Comparison of ENCODE assay signal across 10 mouse cellular contexts in the genomic region with DNA sequence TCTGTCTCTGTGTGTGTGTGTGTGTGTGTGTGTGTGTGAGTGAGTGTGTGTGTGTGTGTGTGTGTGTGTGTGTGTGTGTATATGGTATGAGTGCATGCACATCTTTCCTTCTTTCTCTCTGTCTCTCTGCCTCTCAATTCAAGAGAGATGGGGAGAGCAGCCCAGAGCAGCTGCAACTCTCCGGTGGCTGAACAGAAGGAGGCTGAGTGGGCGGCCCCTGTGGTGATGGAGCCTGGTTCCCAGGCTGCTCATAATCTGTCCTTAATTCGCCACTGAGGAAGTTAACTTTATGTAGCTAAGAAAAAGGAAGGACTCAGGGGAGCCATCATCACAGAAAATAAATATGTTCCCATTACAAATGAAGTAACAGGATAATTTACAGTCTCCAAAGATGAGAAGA.
DNase-seq lines count a peak whose midpoint lies in the region; ATAC-seq lines count a peak whose summit lies in the region.
"Had no signal": no experiment of that assay in that cellular context is flagged by ENCODE, and none has a peak within 500 bp of the region (broad histone marks: within the 10 kb centered on the region; RNA-seq: fewer than 3 reads in every experiment).

No protein-coding gene starts in this region.

- no peaks in the 10 kb centered on the region for H3K27me3 ChIP-seq in hindbrain, embryonic 16.5 days (replicated peaks; ENCODE audit: control insufficient read depth, insufficient read depth, low read length)
- H3K27me3 ChIP-seq in midbrain, embryonic 13.5 days = no peaks in the 10 kb centered on the region
- H3K27me3 ChIP-seq: megakaryocyte, embryonic 14.5 days had no signal

- no peak overlapping the region for H3K4me3 ChIP-seq in hindbrain, embryonic 16.5 days (ENCODE audit: low read length)
- no peak overlapping the region for H3K4me3 ChIP-seq in midbrain, embryonic 13.5 days (replicated peaks)
- H3K4me3 ChIP-seq: megakaryocyte, embryonic 14.5 days had no signal

- no peak overlapping the region for H3K9ac ChIP-seq in hindbrain, embryonic 16.5 days (ENCODE audit: low read depth, low read length)
- no peak overlapping the region for H3K9ac ChIP-seq in midbrain, embryonic 13.5 days (replicated peaks)

- ATAC-seq in hindbrain, embryonic 16.5 days = peak; percentile 55; the same call in 1 of the 2 replicates
- ATAC-seq in midbrain, embryonic 13.5 days = peak; percentile 74

- H3K36me3 ChIP-seq in hindbrain, embryonic 16.5 days (ENCODE audit: control insufficient read depth, insufficient read depth, low read length) = no peaks in the 10 kb centered on the region
- no peaks in the 10 kb centered on the region for H3K36me3 ChIP-seq in midbrain, embryonic 13.5 days

- H3K4me1 ChIP-seq in hindbrain, embryonic 16.5 days (ENCODE audit: control insufficient read depth, insufficient read depth, low read depth, low read length) = peaks cover 7% of the 10 kb centered on the region
- peaks cover 12% of the 10 kb centered on the region for H3K4me1 ChIP-seq in midbrain, embryonic 13.5 days (replicated peaks)
- H3K4me1 ChIP-seq: megakaryocyte, embryonic 14.5 days had no signal

- DNase-seq in Muller cell, postnatal 12 days (ENCODE audit: inconsistent ontology term) = peak; percentile 36
- DNase-seq in cerebellum, postnatal 10 days = peak; percentile 41 to 59
- DNase-seq in lung, postnatal 25 days (ENCODE audit: low spot score) = no peak
- no peak for DNase-seq in gastrocnemius, postnatal 4 days (ENCODE audit: low spot score in 2 of 2)
- DNase-seq in spleen, postnatal 10 days (ENCODE audit: low spot score in 2 of 2) = no peak
- DNase-seq in urinary bladder, adult 2 months (ENCODE audit: low spot score) = no peak

- H3K9me3 ChIP-seq in hindbrain, embryonic 16.5 days (ENCODE audit: control insufficient read depth, low read length) = no peaks in the 10 kb centered on the region
- no peaks in the 10 kb centered on the region for H3K9me3 ChIP-seq in midbrain, embryonic 13.5 days

- 8% methylated on average over 3 of the region's 3 CpGs for WGBS in hindbrain, embryonic 16.5 days
- 12% methylated on average over 3 of the region's 3 CpGs for WGBS in midbrain, embryonic 13.5 days

- no peak overlapping the region for H3K27ac ChIP-seq in hindbrain, embryonic 16.5 days (ENCODE audit: low read depth, low read length)
- H3K27ac ChIP-seq in midbrain, embryonic 13.5 days = no peak overlapping the region
- H3K27ac ChIP-seq: stomach, postnatal 0 days had no signal

- no peak overlapping the region for H3K4me2 ChIP-seq in hindbrain, embryonic 16.5 days (ENCODE audit: low read length)
- 0 out of 2 replicates have a peak overlapping the region, but pooled peaks have one; percentile 2 for H3K4me2 ChIP-seq in midbrain, embryonic 13.5 days (replicated peaks)

Comparison
In these comparisons a context has a peak if more than half of its experiments do, and no peak if none do; other contexts are left out.
1. DNase-seq: peak in Muller cell, postnatal 12 days (single experiment) and cerebellum, postnatal 10 days (2 of 2); none in lung, postnatal 25 days (single experiment), gastrocnemius, postnatal 4 days (0 of 2), spleen, postnatal 10 days (0 of 2) and urinary bladder, adult 2 months (single experiment).